In the genomic region with DNA sequence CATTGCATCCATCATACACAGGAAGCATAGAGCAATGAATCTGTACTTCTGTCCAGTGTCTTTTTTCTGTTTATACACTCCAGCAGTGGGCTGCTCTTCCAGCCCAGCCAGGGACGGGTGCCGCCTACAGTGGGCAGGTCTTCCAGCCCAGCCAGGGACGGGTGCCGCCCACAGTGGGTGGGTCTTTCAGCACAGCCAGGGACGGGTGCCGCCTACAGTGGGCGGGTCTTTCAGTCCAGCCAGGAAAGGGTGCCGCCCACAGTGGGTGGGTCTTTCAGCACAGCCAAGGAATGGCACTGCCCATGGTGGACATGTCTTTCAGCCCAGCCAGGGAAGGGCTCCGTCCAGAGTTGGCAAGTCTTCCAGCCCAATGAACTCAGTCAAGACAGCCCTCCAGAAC, we compare ENCODE assay signal across 12 mouse cellular contexts. TPM values are rescaled to one million over a fixed set of nuclear protein-coding genes. Genes with fewer than 3 reads are reported as not detected.
A peak's percentile ranks its signal among the peaks of the same experiment; 100 is the strongest.
DNase-seq lines count a peak whose midpoint lies in the region; ATAC-seq and TF ChIP-seq lines count a peak whose summit lies in the region.
"Had no signal": no experiment of that assay in that cellular context is flagged by ENCODE, and none has a peak within 500 bp of the region (broad histone marks: within the 10 kb centered on the region; RNA-seq: fewer than 3 reads in every experiment).

No protein-coding gene starts in this region.

- no peak overlapping the region for H3K9ac ChIP-seq in heart, embryonic 12.5 days
- H3K9ac ChIP-seq in liver, embryonic 14.5 days (replicated peaks), result no peak overlapping the region
- H3K9ac ChIP-seq: limb, embryonic 15.5 days had no signal

- peak; percentile 59; the same call in 1 of the 2 replicates for ATAC-seq in heart, embryonic 12.5 days (ENCODE audit: insufficient number of reproducible peaks, low FRiP score)
- ATAC-seq in liver, embryonic 14.5 days (ENCODE audit: insufficient read depth), result peak; percentile 84
- ATAC-seq: CD4-positive, CD25-positive, alpha-beta regulatory T cell, adult 4 months had no signal

- no peak overlapping the region for H3K27ac ChIP-seq in heart, embryonic 12.5 days (ENCODE audit: poor library complexity, severe bottlenecking)
- H3K27ac ChIP-seq in liver, embryonic 14.5 days, result no peak overlapping the region
- H3K27ac ChIP-seq: heart, embryonic 10.5 days; limb, embryonic 15.5 days had no signal

- H3K4me3 ChIP-seq in heart, embryonic 12.5 days, result no peak overlapping the region
- no peak overlapping the region for H3K4me3 ChIP-seq in liver, embryonic 14.5 days (ENCODE audit: insufficient read depth in 1 of 2, low read depth in 2 of 2, low read length in 2 of 2)
- H3K4me3 ChIP-seq: heart, embryonic 10.5 days; limb, embryonic 15.5 days had no signal

- H3K4me2 ChIP-seq in heart, embryonic 12.5 days, result no peak overlapping the region
- no peak overlapping the region for H3K4me2 ChIP-seq in liver, embryonic 14.5 days (ENCODE audit: low read depth)
- H3K4me2 ChIP-seq: limb, embryonic 15.5 days had no signal

- no peaks in the 10 kb centered on the region for H3K36me3 ChIP-seq in heart, embryonic 12.5 days
- H3K36me3 ChIP-seq in liver, embryonic 14.5 days (replicated peaks; ENCODE audit: control insufficient read depth, insufficient read depth, low read depth), result no peaks in the 10 kb centered on the region
- H3K36me3 ChIP-seq: heart, embryonic 10.5 days; limb, embryonic 15.5 days had no signal

- TF ChIP-seq EP300 in liver, embryonic 14.5 days (IDR thresholded peaks at IDR 0.05; ENCODE audit: low read depth), result no peak

- peaks cover 4% of the 10 kb centered on the region; the same call in 1 of the 2 replicates for H3K9me3 ChIP-seq in heart, embryonic 12.5 days (replicated peaks)
- H3K9me3 ChIP-seq in liver, embryonic 14.5 days (ENCODE audit: control insufficient read depth, low read length), result no peaks in the 10 kb centered on the region
- H3K9me3 ChIP-seq: heart, embryonic 10.5 days; limb, embryonic 15.5 days had no signal

- no peak for TF ChIP-seq CTCF in liver, embryonic 14.5 days (IDR thresholded peaks at IDR 0.05; ENCODE audit: low read depth)

- no peak for DNase-seq in heart, adult 8-10 months (ENCODE audit: low spot score)
- peak; percentile 96 for DNase-seq in A20 (ENCODE audit: low read depth, low spot score)
- peak; percentile 54 for DNase-seq in c-Kit-positive CD71-negative TER-119-negative erythroid progenitor cells, embryonic 14.5 days (ENCODE audit: low read depth)
- peak; percentile 36 to 84 (median 80) for DNase-seq in liver, embryonic 14.5 days (ENCODE audit: low read depth in 3 of 3, low spot score in 3 of 3)
- DNase-seq in cerebellum, postnatal 4 days (ENCODE audit: low spot score in 2 of 2), result no peak
- DNase-seq in left cerebral cortex, adult 9 months (ENCODE audit: low spot score in 2 of 2), result no peak
- DNase-seq in urinary bladder, postnatal 36 days (ENCODE audit: low spot score in 2 of 2), result no peak

- WGBS in heart, embryonic 12.5 days, result 95% methylated on average over 9 of the region's 9 CpGs
- 69% methylated on average over 9 of the region's 9 CpGs for WGBS in liver, embryonic 14.5 days (ENCODE audit: insufficient replicate concordance)

- peaks cover 11% of the 10 kb centered on the region for H3K4me1 ChIP-seq in heart, embryonic 12.5 days (replicated peaks)
- peaks cover 0 to 14% of the 10 kb centered on the region in 2 experiments; a peak in 2 of 4 replicates for H3K4me1 ChIP-seq in liver, embryonic 14.5 days (replicated peaks; ENCODE audit: control insufficient read depth in 2 of 2, insufficient read depth in 2 of 2, low read length in 1 of 2)

- no peaks in the 10 kb centered on the region for H3K27me3 ChIP-seq in heart, embryonic 12.5 days (replicated peaks)
- no peaks in the 10 kb centered on the region for H3K27me3 ChIP-seq in liver, embryonic 14.5 days (ENCODE audit: control insufficient read depth, insufficient read depth, low read length)
- H3K27me3 ChIP-seq: limb, embryonic 15.5 days had no signal

RNA-seq across cellular contexts. Expression of a gene that starts 5.3 kb away (rescaled TPM):
- not detected in 2 replicates for polyA plus RNA-seq in heart, embryonic 12.5 days (2016; fragmentation: Nextera tagmentation; extraction: Ambion mirVana)
- 1 to 10 TPM in 3 of 4 experiments, under 1 TPM in 1; 0.90 to 3.8 (median 2.7) TPM for total RNA-seq in heart, adult 8-10 months (2022)
- polyA plus RNA-seq in liver, embryonic 14.5 days (2012; rRNA removed), result not detected in 2 replicates
- not detected in 2 replicates for polyA plus RNA-seq in liver, embryonic 14.5 days (2014; fragmentation: Nextera tagmentation; extraction: Ambion mirVana)
- total RNA-seq: layer of hippocampus, postnatal 10 days had no signal
- polyA plus RNA-seq: CD4-positive, CD25-positive, alpha-beta regulatory T cell, adult 4 months; heart, embryonic 10.5 days; limb, embryonic 15.5 days had no signal

RNA-seq across cellular contexts. Expression of a gene that starts 33.1 kb away (rescaled TPM):
- 83.9 and 84.8 TPM in 2 replicates for polyA plus RNA-seq in heart, embryonic 12.5 days (2016; fragmentation: Nextera tagmentation; extraction: Ambion mirVana)
- 100 to 1,000 TPM; 101 to 127 (median 122) TPM for total RNA-seq in heart, adult 8-10 months (2022)
- 3.9 and 5.2 TPM in 2 replicates for polyA plus RNA-seq in liver, embryonic 14.5 days (2012; rRNA removed)
- polyA plus RNA-seq in liver, embryonic 14.5 days (2014; fragmentation: Nextera tagmentation; extraction: Ambion mirVana), result 7.8 and 9.1 TPM in 2 replicates

RNA-seq across cellular contexts. Expression of a gene that starts 59.3 kb away (rescaled TPM):
- 3.1 and 3.5 TPM in 2 replicates for polyA plus RNA-seq in heart, embryonic 12.5 days (2016; fragmentation: Nextera tagmentation; extraction: Ambion mirVana)
- 1 to 10 TPM in 3 of 4 experiments, under 1 TPM in 1; 0.55 to 1.7 (median 1.5) TPM for total RNA-seq in heart, adult 8-10 months (2022)
- polyA plus RNA-seq in liver, embryonic 14.5 days (2012; rRNA removed), result 0.47 and 0.49 TPM in 2 replicates
- polyA plus RNA-seq in liver, embryonic 14.5 days (2014; fragmentation: Nextera tagmentation; extraction: Ambion mirVana), result 0.08 and 0.10 TPM in 2 replicates

Comparison
In these comparisons a context has a peak if more than half of its experiments do, and no peak if none do; other contexts are left out.
1. DNase-seq: peak in A20 (single experiment), c-Kit-positive CD71-negative TER-119-negative erythroid progenitor cells, embryonic 14.5 days (single experiment) and liver, embryonic 14.5 days (3 of 3); none in heart, adult 8-10 months (single experiment), cerebellum, postnatal 4 days (0 of 2), left cerebral cortex, adult 9 months (0 of 2) and urinary bladder, postnatal 36 days (0 of 2).